Mouse (Mus musculus) neural tube, embryonic 14.5 days (tissue): ENCODE results near the gene Ube2d2b. TPM values are rescaled to one million over a fixed set of nuclear protein-coding genes. Genes with fewer than 3 reads are reported as not detected.

Experiments used
- ATAC-seq: fragments of 200-750 bp; cut with Nextera tagmentation; 2 replicates; pipeline ENCODE4 v1.8.0; 2017; ENCODE audit warnings: low read depth, mild to moderate bottlenecking, moderate TSS enrichment, moderate library complexity
- H3K27ac ChIP-seq: fragments of 300-500 bp; sonication (generic); 2 replicates; pipeline ENCODE4 v1.5.1; 2014; ENCODE audit warnings: low read depth, mild to moderate bottlenecking, control low read depth, low read length, moderate library complexity, mixed read lengths
- H3K27me3 ChIP-seq: fragments of 300-500 bp; sonication (generic); 2 replicates; pipeline ENCODE4 v1.6.1; 2014; ENCODE audit warnings: low read length; ENCODE audit not compliant: control insufficient read depth, insufficient read depth
- H3K36me3 ChIP-seq: fragments of 300-500 bp; sonication (generic); 2 replicates; pipeline ENCODE4 v1.6.1; 2014; ENCODE audit warnings: low read length, mixed read lengths; ENCODE audit not compliant: control insufficient read depth, insufficient read depth
- H3K4me1 ChIP-seq: fragments of 300-500 bp; sonication (generic); 2 replicates; pipeline ENCODE4 v1.6.1; 2014; ENCODE audit warnings: low read length; ENCODE audit not compliant: control insufficient read depth, insufficient read depth
- H3K4me2 ChIP-seq: fragments of 300-500 bp; sonication (generic); 2 replicates; pipeline ENCODE4 v1.6.1; 2014; ENCODE audit warnings: mild to moderate bottlenecking, low read depth, low read length, control low read depth
- H3K4me3 ChIP-seq: fragments of 300-500 bp; sonication (generic); 2 replicates; pipeline ENCODE4 v1.5.1; 2014; ENCODE audit warnings: low read depth, low read length, control low read depth, mixed read lengths
- H3K9ac ChIP-seq: fragments of 300-500 bp; sonication (generic); replicated peaks from 2 replicates; pipeline ENCODE4 v1.6.1; 2014; ENCODE audit warnings: low read depth, mild to moderate bottlenecking, control low read depth, low read length, mixed read lengths
- H3K9me3 ChIP-seq: fragments of 300-500 bp; sonication (generic); 2 replicates; pipeline ENCODE4 v1.6.1; 2016; ENCODE audit warnings: low read length; ENCODE audit not compliant: control insufficient read depth
- WGBS: fragments of 180-500 bp; shearing (Covaris S2); extraction: QIAGEN DNeasy Blood & Tissue Kit; methylation state at CpG from one replicate; pipeline ENCODE4 v1.1.7; 2014; 5-methylcytosine and 5-hydroxymethylcytosine counted together
- polyA plus RNA-seq: library from polyadenylated mRNA; unstranded; fragments of >200 nt; fragmentation: Nextera tagmentation; extraction: Ambion mirVana; gene quantifications from 2 replicates; pipeline ENCODE4 v1.2.1, GENCODE M21; 2014

The Ube2d2b gene
- polyA plus RNA-seq, 1 experiment from 2014 or later = 1.1 TPM

GRCm38 (mm10) chr5:107801234-107801633 lies 28.7 kb upstream of the Ube2d2b start:
- Histone ChIP-seq H3K27ac (no peak overlapping the region), H3K36me3 (no peaks in the 10 kb centered on the region; the same call in 1 of the 2 replicates), H3K27me3 (no peaks in the 10 kb centered on the region), H3K9me3 (no peaks in the 10 kb centered on the region), H3K4me1 (no peaks in the 10 kb centered on the region), H3K4me2 (no peak overlapping the region), H3K9ac (no peak overlapping the region), H3K4me3 (no peak overlapping the region)
- WGBS = 94% methylated on average over 2 of the region's 2 CpGs
- ATAC-seq = no peak

- H3K27ac ChIP-seq = no peak overlapping the region
- no peaks in the 10 kb centered on the region for H3K36me3 ChIP-seq
- H3K9me3 ChIP-seq = no peaks in the 10 kb centered on the region
- no peak for ATAC-seq
- no peak overlapping the region for H3K4me3 ChIP-seq
- H3K27me3 ChIP-seq = no peaks in the 10 kb centered on the region
- H3K9ac ChIP-seq = no peak overlapping the region
- H3K4me2 ChIP-seq = no peak overlapping the region
- no peaks in the 10 kb centered on the region for H3K4me1 ChIP-seq
Observed at GRCm38 (mm10) chr5:107802621-107803020, 27.3 kb upstream of the Ube2d2b start.

- ATAC-seq = no peak
- no peaks in the 10 kb centered on the region for H3K27me3 ChIP-seq
- no peak overlapping the region for H3K4me3 ChIP-seq
- WGBS = 62% methylated on average over 4 of the region's 4 CpGs
- H3K4me2 ChIP-seq = no peak overlapping the region
- H3K4me1 ChIP-seq = no peaks in the 10 kb centered on the region
- H3K9me3 ChIP-seq = no peaks in the 10 kb centered on the region
- no peaks in the 10 kb centered on the region; the same call in 1 of the 2 replicates for H3K36me3 ChIP-seq
- H3K27ac ChIP-seq = no peak overlapping the region
- H3K9ac ChIP-seq = no peak overlapping the region
Observed at GRCm38 (mm10) chr5:107807496-107807895, 22.4 kb upstream of the Ube2d2b start.

DNA sequence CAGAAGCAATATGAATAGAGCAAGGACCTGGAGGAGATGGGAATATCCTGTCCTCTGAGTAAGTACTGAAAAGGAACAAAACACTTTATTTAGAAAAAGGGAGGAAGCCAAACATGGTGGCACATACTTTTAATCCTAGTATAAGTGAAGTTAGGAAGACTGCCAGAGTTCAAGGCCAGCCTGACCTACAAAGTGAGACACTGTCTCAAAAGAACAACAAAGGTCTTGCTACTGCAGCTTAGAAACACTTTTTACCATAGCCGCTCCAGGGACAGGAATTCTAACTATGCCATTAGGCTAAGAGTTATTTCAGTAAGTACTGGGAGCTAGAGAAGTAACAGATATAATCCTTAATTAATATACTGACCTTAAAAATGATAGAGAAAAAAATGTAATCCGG lies 15.2 kb upstream of the Ube2d2b start:
- no peaks in the 10 kb centered on the region for H3K9me3 ChIP-seq
- H3K4me1 ChIP-seq = no peaks in the 10 kb centered on the region
- H3K27me3 ChIP-seq = no peaks in the 10 kb centered on the region
- peaks cover 10% of the 10 kb centered on the region for H3K36me3 ChIP-seq
- no peak overlapping the region for H3K27ac ChIP-seq
- no peak overlapping the region for H3K9ac ChIP-seq
- no peak for ATAC-seq
- no peak overlapping the region for H3K4me3 ChIP-seq
- no peak overlapping the region for H3K4me2 ChIP-seq
- 89% methylated on average over 2 of the region's 2 CpGs for WGBS

DNA sequence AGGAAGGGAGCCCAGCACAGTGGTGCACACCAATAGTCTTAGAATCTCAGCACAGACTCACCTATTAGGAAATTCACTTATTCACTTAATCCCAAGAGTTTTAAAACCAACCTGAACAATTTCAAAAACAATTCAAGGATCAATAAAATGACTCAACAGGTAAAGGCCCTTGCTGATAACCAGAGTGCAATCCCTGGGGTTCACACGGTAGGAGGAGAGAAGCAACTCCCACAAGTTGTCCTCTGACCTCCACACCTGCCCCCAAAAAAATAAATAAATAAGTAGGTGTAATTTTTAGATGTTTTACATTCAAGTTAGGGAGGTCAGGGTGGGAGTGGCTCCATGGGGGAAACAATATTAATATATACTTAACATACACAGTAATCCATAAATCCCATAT lies 7.4 kb upstream of the Ube2d2b start:
- H3K36me3 ChIP-seq = peaks cover 7% of the 10 kb centered on the region
- H3K9me3 ChIP-seq = no peaks in the 10 kb centered on the region
- no peak for ATAC-seq
- no peaks in the 10 kb centered on the region for H3K4me1 ChIP-seq
- H3K27ac ChIP-seq = no peak overlapping the region
- no peak overlapping the region for H3K4me2 ChIP-seq
- H3K9ac ChIP-seq = no peak overlapping the region
- no peaks in the 10 kb centered on the region for H3K27me3 ChIP-seq
- 100% methylated on average over 1 of the region's 1 CpGs for WGBS
- H3K4me3 ChIP-seq = no peak overlapping the region

DNA sequence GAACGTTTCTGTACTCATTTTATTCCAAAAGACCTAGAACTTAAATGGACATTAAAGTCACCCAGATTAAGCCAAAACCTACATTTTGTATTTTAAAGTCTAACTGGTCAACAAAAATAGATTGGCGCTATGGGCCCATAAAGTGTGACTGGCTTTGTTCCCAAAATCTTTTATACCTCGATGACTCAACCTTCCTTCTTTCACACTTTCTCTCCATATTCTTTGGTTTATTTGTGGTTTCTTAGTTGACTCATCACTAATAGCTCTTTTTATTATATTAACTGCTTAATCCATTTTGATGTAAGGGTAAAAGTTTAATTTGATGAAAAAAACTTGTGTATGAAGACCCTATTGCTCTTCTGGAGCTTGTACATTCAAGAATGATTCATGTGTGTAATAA lies 1.5 kb downstream of the Ube2d2b start:
- ATAC-seq = no peak
- no peaks in the 10 kb centered on the region for H3K4me1 ChIP-seq
- no peak overlapping the region for H3K4me3 ChIP-seq
- H3K4me2 ChIP-seq = no peak overlapping the region
- no peaks in the 10 kb centered on the region for H3K36me3 ChIP-seq
- H3K9me3 ChIP-seq = no peaks in the 10 kb centered on the region; the same call in 1 of the 2 replicates
- no peak overlapping the region for H3K27ac ChIP-seq
- no peak overlapping the region for H3K9ac ChIP-seq
- H3K27me3 ChIP-seq = no peaks in the 10 kb centered on the region
- 89% methylated on average over 3 of the region's 3 CpGs for WGBS

DNA sequence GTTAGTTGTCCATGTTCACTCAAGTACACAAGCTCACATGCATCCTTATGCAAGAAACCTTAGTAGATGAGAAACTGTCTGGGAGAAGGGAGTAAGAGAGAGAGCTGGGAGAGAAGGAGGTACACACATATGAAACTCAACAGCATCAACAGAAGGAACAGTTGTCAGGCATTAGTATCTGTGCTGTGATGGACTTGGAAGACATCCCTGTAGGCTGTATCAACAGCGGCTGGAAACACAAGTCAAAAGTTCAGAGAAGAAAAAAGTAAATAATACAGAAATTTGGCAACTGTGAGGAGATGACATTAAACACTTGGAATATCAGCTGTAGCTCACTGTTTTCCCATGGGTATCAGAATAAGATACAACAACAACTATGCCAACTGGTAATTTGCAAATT lies 4.4 kb downstream of the Ube2d2b start:
- Histone ChIP-seq H3K9me3 (no peaks in the 10 kb centered on the region; the same call in 1 of the 2 replicates), H3K4me2 (no peak overlapping the region), H3K4me3 (no peak overlapping the region), H3K36me3 (no peaks in the 10 kb centered on the region), H3K27ac (no peak overlapping the region), H3K9ac (no peak overlapping the region), H3K27me3 (no peaks in the 10 kb centered on the region), H3K4me1 (no peaks in the 10 kb centered on the region)
- no peak for ATAC-seq
- 84% methylated on average over 1 of the region's 1 CpGs for WGBS

- 69% methylated on average over 3 of the region's 3 CpGs for WGBS
- Histone ChIP-seq H3K4me2 (no peak overlapping the region), H3K36me3 (0 out of 2 replicates have a peak, but pooled peaks cover 4% of the 10 kb centered on the region), H3K27me3 (no peaks in the 10 kb centered on the region), H3K4me1 (no peaks in the 10 kb centered on the region), H3K27ac (no peak overlapping the region), H3K9me3 (no peaks in the 10 kb centered on the region), H3K4me3 (no peak overlapping the region), H3K9ac (no peak overlapping the region)
- no peak for ATAC-seq
Observed at GRCm38 (mm10) chr5:107838891-107839644, 9.2 kb downstream of the Ube2d2b start.

GRCm38 (mm10) chr5:107840549-107841238 lies 10.8 kb downstream of the Ube2d2b start:
- 95% methylated on average over 5 of the region's 5 CpGs for WGBS

More at GRCm38 (mm10) chr5:107840549-107841238, 10.8 kb downstream of the Ube2d2b start:
- Histone ChIP-seq H3K27me3 (no peaks in the 10 kb centered on the region), H3K4me3 (no peak overlapping the region), H3K4me2 (no peak overlapping the region), H3K9ac (no peak overlapping the region), H3K9me3 (no peaks in the 10 kb centered on the region), H3K36me3 (0 out of 2 replicates have a peak, but pooled peaks cover 4% of the 10 kb centered on the region), H3K4me1 (no peaks in the 10 kb centered on the region), H3K27ac (no peak overlapping the region)
- no peak for ATAC-seq
